Mouse (Mus musculus): ENCODE measurements around the gene Atp6v1e1. TPM values are rescaled to one million over a fixed set of nuclear protein-coding genes. Genes with fewer than 3 reads are reported as not detected.

Atp6v1e1 gene
- polyA plus RNA-seq, 1 experiment from 2014 or later, result 133 TPM

DNA sequence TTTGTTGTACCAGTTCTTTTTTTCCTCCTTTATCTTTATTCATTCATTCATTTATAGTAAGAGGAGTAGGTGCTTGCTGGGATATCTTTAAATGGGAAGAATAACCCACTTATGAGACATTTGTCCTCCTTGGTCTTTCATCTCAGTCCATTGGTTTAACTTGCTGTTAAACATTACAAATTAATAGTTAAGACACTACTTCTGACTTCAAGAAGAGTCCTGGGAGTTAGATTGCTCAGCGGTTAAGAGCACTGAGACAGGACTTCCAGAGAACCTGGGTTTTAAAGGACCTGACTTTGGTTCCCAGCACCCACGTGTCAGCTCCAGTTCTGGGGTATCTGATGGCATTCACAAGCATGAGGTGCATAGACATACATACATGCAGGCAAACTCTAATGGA lies 76.2 kb downstream of the Atp6v1e1 start:
- no peak overlapping the region for H3K27ac ChIP-seq
- H3K36me3 ChIP-seq, result no peaks in the 10 kb centered on the region
- H3K9me3 ChIP-seq, result no peaks in the 10 kb centered on the region
- ATAC-seq (ENCODE audit: insufficient read depth, low FRiP score, low read depth), result no peak
- WGBS, result 81% methylated on average over 2 of the region's 2 CpGs
- H3K9ac ChIP-seq, result no peak overlapping the region
- H3K4me3 ChIP-seq (replicated peaks), result no peak overlapping the region
- H3K4me1 ChIP-seq, result no peaks in the 10 kb centered on the region
- no peak overlapping the region for H3K4me2 ChIP-seq
- H3K27me3 ChIP-seq (replicated peaks), result no peaks in the 10 kb centered on the region

Small RNAs within 50 kb of the gene (microRNA-seq; reads per million reads assigned to microRNA genes)
- not detected for gene Gm25193

Other genes starting within 250 kb of the Atp6v1e1 start
- gene Cecr2, start 156.4 kb downstream of the Atp6v1e1 start, polyA plus RNA-seq (2015; fragmentation: Nextera tagmentation; extraction: Ambion mirVana), result 1.5 and 1.9 TPM in 2 replicates
- gene Slc25a18, start 49.2 kb downstream of the Atp6v1e1 start, polyA plus RNA-seq (2015; fragmentation: Nextera tagmentation; extraction: Ambion mirVana), result 0.09 TPM in 2 replicates
- 26.8 and 28.8 TPM in 2 replicates for gene Bcl2l13, start 13.4 kb upstream of the Atp6v1e1 start, polyA plus RNA-seq (2015; fragmentation: Nextera tagmentation; extraction: Ambion mirVana)
- 19.6 and 21.5 TPM in 2 replicates for gene Bid, start 94.1 kb upstream of the Atp6v1e1 start, polyA plus RNA-seq (2015; fragmentation: Nextera tagmentation; extraction: Ambion mirVana)

Data from stomach, embryonic 15.5 days (tissue).